Mouse (Mus musculus): ENCODE data around the gene Zdhhc20.

DNA sequence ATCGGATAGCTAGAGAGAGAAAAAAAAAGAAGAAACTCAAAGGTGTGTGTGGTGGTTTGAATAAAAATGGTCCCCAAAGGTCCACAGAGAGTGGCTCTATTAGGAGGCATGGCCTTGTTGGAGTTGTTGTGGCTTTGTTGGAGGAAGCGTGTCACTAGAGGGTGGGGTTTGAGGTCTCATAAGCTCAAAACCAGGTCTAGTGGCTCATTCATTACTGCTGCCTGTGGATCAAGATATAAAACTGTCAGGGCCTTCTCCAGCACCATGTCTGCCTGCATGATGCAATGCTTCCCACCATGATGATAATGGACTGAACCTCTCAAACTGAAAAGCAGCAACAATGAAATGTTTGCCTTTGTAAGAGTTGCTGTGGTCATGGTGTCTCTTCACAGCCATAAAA, 31.5 kb downstream of the Zdhhc20 start:
- TF ChIP-seq POLR2A (IDR thresholded peaks at IDR 0.05; ENCODE audit: insufficient read depth, low read length) (no peak), EP300 (IDR thresholded peaks at IDR 0.05; ENCODE audit: insufficient read depth, low read depth, low read length) (no peak)

Data from ES-Bruce4 (cell line).